Mouse (Mus musculus) liver, embryonic 13.5 days (tissue): ENCODE data around the gene Plekho2. TPM values are rescaled to one million over a fixed set of nuclear protein-coding genes. Genes with fewer than 3 reads are reported as not detected.

Experiments used
- ATAC-seq: fragments of 200-750 bp; cut with Nextera tagmentation; 2 replicates; pipeline ENCODE4 v1.8.0; 2017; ENCODE audit warnings: low read depth, mild to moderate bottlenecking, moderate number of reproducible peaks, moderate library complexity
- DNase-seq: peaks from one replicate; pipeline ENCODE4 v3.0.0; 2022
- H3K27ac ChIP-seq: fragments of 300-500 bp; sonication (generic); 2 replicates; pipeline ENCODE4 v1.5.1; 2015; ENCODE audit warnings: moderate library complexity, mild to moderate bottlenecking, inconsistent platforms
- H3K27me3 ChIP-seq: fragments of 300-500 bp; sonication (generic); 2 replicates; pipeline ENCODE4 v1.6.1; 2015; ENCODE audit warnings: mild to moderate bottlenecking, inconsistent platforms
- H3K36me3 ChIP-seq: fragments of 300-500 bp; sonication (generic); 2 replicates; pipeline ENCODE4 v1.6.1; 2015; ENCODE audit warnings: mild to moderate bottlenecking, inconsistent platforms
- H3K4me1 ChIP-seq: fragments of 300-500 bp; sonication (generic); replicated peaks from 2 replicates; pipeline ENCODE4 v1.6.1; 2015; ENCODE audit warnings: inconsistent platforms
- H3K4me2 ChIP-seq: fragments of 300-500 bp; sonication (generic); 2 replicates; pipeline ENCODE4 v1.6.1; 2015; ENCODE audit warnings: inconsistent platforms, mild to moderate bottlenecking, moderate library complexity
- H3K4me3 ChIP-seq: fragments of 300-500 bp; sonication (generic); replicated peaks from 2 replicates; pipeline ENCODE4 v1.5.1; 2015; ENCODE audit warnings: mild to moderate bottlenecking, inconsistent platforms
- H3K9ac ChIP-seq: fragments of 300-500 bp; sonication (generic); 2 replicates; pipeline ENCODE4 v1.6.1; 2015; ENCODE audit warnings: mild to moderate bottlenecking, inconsistent platforms
- H3K9me3 ChIP-seq: fragments of 300-500 bp; sonication (generic); replicated peaks from 2 replicates; pipeline ENCODE4 v1.6.1; 2016; ENCODE audit warnings: inconsistent platforms
- WGBS: fragments of 180-500 bp; shearing (Covaris S2); methylation state at CpG from one replicate; pipeline ENCODE4 v1.1.7; 2015; ENCODE audit not compliant: insufficient replicate concordance; 5-methylcytosine and 5-hydroxymethylcytosine counted together
- polyA plus RNA-seq: library from polyadenylated mRNA; unstranded; fragments of >200 nt; fragmentation: Nextera tagmentation; extraction: Ambion mirVana; gene quantifications from 2 replicates; pipeline ENCODE4 v1.2.1, GENCODE M21; 2015

Gene Plekho2
- polyA plus RNA-seq, 1 experiment from 2014 or later: 24.2 TPM

- no peaks in the 10 kb centered on the region for H3K27me3 ChIP-seq
- H3K4me3 ChIP-seq: no peak overlapping the region
- no peaks in the 10 kb centered on the region for H3K9me3 ChIP-seq
- H3K4me1 ChIP-seq: peaks cover 98% of the 10 kb centered on the region
- H3K36me3 ChIP-seq: peaks cover 31% of the 10 kb centered on the region
- ATAC-seq: no peak
- peak overlapping the region; percentile 99 for H3K27ac ChIP-seq
- 0 out of 2 replicates have a peak overlapping the region, but pooled peaks have one; percentile 19 for H3K9ac ChIP-seq
- no peak for DNase-seq
- WGBS: 31% methylated on average over 7 of the region's 7 CpGs
- H3K4me2 ChIP-seq: no peak overlapping the region
These were observed 29.6 kb downstream of the Plekho2 start for GRCm38 (mm10) chr9:65550079-65550831.

- peak overlapping the region; percentile 99; the same call in 1 of the 2 replicates for H3K27ac ChIP-seq
- peaks cover 28% of the 10 kb centered on the region for H3K36me3 ChIP-seq
- DNase-seq (no peak), ATAC-seq (no peak)
- H3K4me3 ChIP-seq: no peak overlapping the region
- no peak overlapping the region for H3K9ac ChIP-seq
- H3K27me3 ChIP-seq: no peaks in the 10 kb centered on the region
- H3K4me1 ChIP-seq: peaks cover 98% of the 10 kb centered on the region
- H3K9me3 ChIP-seq: no peaks in the 10 kb centered on the region
- no peak overlapping the region for H3K4me2 ChIP-seq
- 41% methylated on average over 5 of the region's 5 CpGs for WGBS
These were observed 30.2 kb downstream of the Plekho2 start for GRCm38 (mm10) chr9:65549643-65550042.

GRCm38 (mm10) chr9:65549139-65549538 lies 30.7 kb downstream of the Plekho2 start:
- H3K27ac ChIP-seq: no peak overlapping the region; the same call in 1 of the 2 replicates
- WGBS: 80% methylated on average over 3 of the region's 3 CpGs

GRCm38 (mm10) chr9:65548311-65548710 lies 31.5 kb downstream of the Plekho2 start:
- peaks cover 85% of the 10 kb centered on the region for H3K4me1 ChIP-seq

More at GRCm38 (mm10) chr9:65549139-65549538, 30.7 kb downstream of the Plekho2 start:
- peaks cover 23% of the 10 kb centered on the region for H3K36me3 ChIP-seq
- H3K4me3 ChIP-seq: no peak overlapping the region
- no peak overlapping the region for H3K9ac ChIP-seq
- no peaks in the 10 kb centered on the region for H3K9me3 ChIP-seq
- no peak overlapping the region for H3K4me2 ChIP-seq
- ATAC-seq (no peak), DNase-seq (no peak)
- H3K27me3 ChIP-seq: no peaks in the 10 kb centered on the region
- peaks cover 93% of the 10 kb centered on the region for H3K4me1 ChIP-seq

GRCm38 (mm10) chr9:65547844-65548243 lies 32.0 kb downstream of the Plekho2 start:
- ATAC-seq: no peak
- WGBS: 69% methylated on average over 4 of the region's 4 CpGs
- DNase-seq: no peak
- Histone ChIP-seq H3K27me3 (no peaks in the 10 kb centered on the region), H3K9ac (no peak overlapping the region), H3K9me3 (no peaks in the 10 kb centered on the region), H3K4me1 (peaks cover 82% of the 10 kb centered on the region), H3K27ac (peak overlapping the region; percentile 83), H3K4me3 (no peak overlapping the region), H3K4me2 (no peak overlapping the region), H3K36me3 (peaks cover 10% of the 10 kb centered on the region)

More at GRCm38 (mm10) chr9:65548311-65548710, 31.5 kb downstream of the Plekho2 start:
- peak overlapping the region; percentile 83 for H3K27ac ChIP-seq
- ATAC-seq (no peak), DNase-seq (no peak)
- peaks cover 15% of the 10 kb centered on the region for H3K36me3 ChIP-seq
- H3K4me2 ChIP-seq: no peak overlapping the region
- H3K9ac ChIP-seq: no peak overlapping the region
- H3K27me3 ChIP-seq: no peaks in the 10 kb centered on the region
- H3K9me3 ChIP-seq: no peaks in the 10 kb centered on the region
- no peak overlapping the region for H3K4me3 ChIP-seq
- WGBS: 80% methylated on average over 8 of the region's 8 CpGs

GRCm38 (mm10) chr9:65547111-65547510 lies 32.7 kb downstream of the Plekho2 start:
- H3K4me1 ChIP-seq: peaks cover 82% of the 10 kb centered on the region
- H3K27ac ChIP-seq: peak overlapping the region; percentile 83
- DNase-seq: no peak
- no peak overlapping the region for H3K4me3 ChIP-seq
- H3K27me3 ChIP-seq: no peaks in the 10 kb centered on the region
- H3K36me3 ChIP-seq: peaks cover 3% of the 10 kb centered on the region
- H3K9me3 ChIP-seq: no peaks in the 10 kb centered on the region
- ATAC-seq: no peak
- no peak overlapping the region for H3K4me2 ChIP-seq
- WGBS: 72% methylated on average over 5 of the region's 5 CpGs
- peak overlapping the region; percentile 41; the same call in 1 of the 2 replicates for H3K9ac ChIP-seq

- Histone ChIP-seq H3K4me3 (no peak overlapping the region), H3K36me3 (no peaks in the 10 kb centered on the region), H3K9ac (peak overlapping the region; percentile 41), H3K4me1 (peaks cover 82% of the 10 kb centered on the region), H3K4me2 (no peak overlapping the region), H3K9me3 (no peaks in the 10 kb centered on the region), H3K27ac (peak overlapping the region; percentile 83), H3K27me3 (no peaks in the 10 kb centered on the region)
- 21% methylated on average over 4 of the region's 4 CpGs for WGBS
- DNase-seq (no peak), ATAC-seq (peak; percentile 72)
These were observed 33.5 kb downstream of the Plekho2 start for GRCm38 (mm10) chr9:65546413-65546695.

GRCm38 (mm10) chr9:65545635-65546412 lies 34.0 kb downstream of the Plekho2 start:
- H3K4me1 ChIP-seq: peaks cover 82% of the 10 kb centered on the region
- ATAC-seq: no peak
- H3K9me3 ChIP-seq: no peaks in the 10 kb centered on the region
- H3K36me3 ChIP-seq: no peaks in the 10 kb centered on the region
- no peak overlapping the region for H3K4me3 ChIP-seq
- H3K27ac ChIP-seq: peak overlapping the region; percentile 83
- no peaks in the 10 kb centered on the region for H3K27me3 ChIP-seq
- peak overlapping the region; percentile 41 for H3K9ac ChIP-seq
- WGBS: 67% methylated on average over 10 of the region's 10 CpGs
- no peak overlapping the region for H3K4me2 ChIP-seq
- no peak for DNase-seq

GRCm38 (mm10) chr9:65542111-65542524 lies 37.7 kb downstream of the Plekho2 start:
- ATAC-seq (no peak), DNase-seq (no peak)
- Histone ChIP-seq H3K4me2 (peak overlapping the region; percentile 20; the same call in 1 of the 2 replicates), H3K27me3 (no peaks in the 10 kb centered on the region), H3K27ac (peak overlapping the region; percentile 87), H3K4me1 (peaks cover 72% of the 10 kb centered on the region), H3K9me3 (no peaks in the 10 kb centered on the region), H3K9ac (peak overlapping the region; percentile 53), H3K36me3 (no peaks in the 10 kb centered on the region), H3K4me3 (no peak overlapping the region)
- 11% methylated on average over 7 of the region's 7 CpGs for WGBS

- Histone ChIP-seq H3K27me3 (no peaks in the 10 kb centered on the region), H3K27ac (peak overlapping the region; percentile 87), H3K9ac (peak overlapping the region; percentile 53; the same call in 1 of the 2 replicates), H3K9me3 (no peaks in the 10 kb centered on the region), H3K4me1 (peaks cover 68% of the 10 kb centered on the region), H3K4me3 (no peak overlapping the region), H3K36me3 (no peaks in the 10 kb centered on the region), H3K4me2 (peak overlapping the region; percentile 20; the same call in 1 of the 2 replicates)
- WGBS: 31% methylated on average over 13 of the region's 13 CpGs
- DNase-seq (no peak), ATAC-seq (peak; percentile 66)
These were observed 38.4 kb downstream of the Plekho2 start for GRCm38 (mm10) chr9:65541126-65542068.
